Mouse (Mus musculus) cortical plate, adult 2 months (tissue): ENCODE results near the gene Slc22a5. TPM values are rescaled to one million over a fixed set of nuclear protein-coding genes. Genes with fewer than 3 reads are reported as not detected.

Experiments
- H3K27ac ChIP-seq: fragments of 200-500 bp; 2 replicates; pipeline ENCODE4 v1.5.1; 2012; ENCODE audit warnings: low read length, control low read depth, inconsistent platforms; ENCODE audit not compliant: insufficient read depth
- H3K4me1 ChIP-seq: fragments of 200-500 bp; 2 replicates; pipeline ENCODE4 v1.6.1; 2011; ENCODE audit warnings: low read length; ENCODE audit not compliant: control insufficient read depth, insufficient read depth
- H3K4me3 ChIP-seq: fragments of 200-500 bp; 2 replicates; pipeline ENCODE4 v1.5.1; 2011; ENCODE audit warnings: mild to moderate bottlenecking, low read length, control low read depth; ENCODE audit not compliant: insufficient read depth
- CTCF ChIP-seq: fragments of 200-500 bp; IDR thresholded peaks from 2 replicates; pipeline ENCODE4 v1.5.1; 2011; ENCODE audit warnings: mild to moderate bottlenecking, control low read depth, low read length; ENCODE audit not compliant: insufficient read depth; ENCODE audit errors: extremely low read depth
- POLR2A ChIP-seq: fragments of 200-500 bp; IDR thresholded peaks from 2 replicates; pipeline ENCODE4 v1.6.1; 2011; ENCODE audit warnings: mild to moderate bottlenecking, low read length, control low read depth; ENCODE audit not compliant: insufficient read depth; ENCODE audit errors: extremely low read depth
- polyA plus RNA-seq: library from polyadenylated mRNA; depleted of rRNA; stranded (reverse); fragments of >200 nt; gene quantifications from 2 replicates; pipeline ENCODE4 v1.2.3, GENCODE M21; 2012

Slc22a5 gene
- polyA plus RNA-seq, 1 experiment = 15.0 TPM

GRCm38 (mm10) chr11:53903781-53904533, 12.5 kb upstream of the Slc22a5 start:
- Histone ChIP-seq H3K4me3 (no peak overlapping the region), H3K4me1 (no peaks in the 10 kb centered on the region), H3K27ac (no peak overlapping the region)
- TF ChIP-seq POLR2A (no peak), CTCF (no peak)

GRCm38 (mm10) chr11:53902741-53903140, 11.3 kb upstream of the Slc22a5 start:
- TF ChIP-seq CTCF (no peak), POLR2A (no peak)
- Histone ChIP-seq H3K27ac (no peak overlapping the region), H3K4me3 (no peak overlapping the region), H3K4me1 (no peaks in the 10 kb centered on the region)

GRCm38 (mm10) chr11:53900991-53901390, 9.5 kb upstream of the Slc22a5 start:
- TF ChIP-seq CTCF (no peak), POLR2A (no peak)
- no peaks in the 10 kb centered on the region for H3K4me1 ChIP-seq
- H3K4me3 ChIP-seq = no peak overlapping the region
- no peak overlapping the region for H3K27ac ChIP-seq

- Histone ChIP-seq H3K4me1 (no peaks in the 10 kb centered on the region), H3K4me3 (no peak overlapping the region), H3K27ac (no peak overlapping the region)
- TF ChIP-seq POLR2A (no peak), CTCF (no peak)
Observed at GRCm38 (mm10) chr11:53899981-53900380, 8.5 kb upstream of the Slc22a5 start.

- H3K27ac ChIP-seq = no peak overlapping the region
- TF ChIP-seq CTCF (no peak), POLR2A (no peak)
- H3K4me1 ChIP-seq = no peaks in the 10 kb centered on the region
- no peak overlapping the region for H3K4me3 ChIP-seq
Observed at GRCm38 (mm10) chr11:53899004-53899403, 7.5 kb upstream of the Slc22a5 start.

- TF ChIP-seq POLR2A (no peak), CTCF (no peak)
- Histone ChIP-seq H3K4me1 (no peaks in the 10 kb centered on the region), H3K4me3 (no peak overlapping the region), H3K27ac (no peak overlapping the region)
Observed at GRCm38 (mm10) chr11:53896935-53897334, 5.5 kb upstream of the Slc22a5 start.

- H3K4me3 ChIP-seq = no peak overlapping the region
Observed at GRCm38 (mm10) chr11:53893451-53893850, 2.0 kb upstream of the Slc22a5 start.

GRCm38 (mm10) chr11:53892716-53893416, 1.4 kb upstream of the Slc22a5 start:
- H3K4me3 ChIP-seq = no peak overlapping the region
- TF ChIP-seq POLR2A (no peak), CTCF (no peak)
- H3K27ac ChIP-seq = no peak overlapping the region
- H3K4me1 ChIP-seq = peaks cover 3% of the 10 kb centered on the region

More at GRCm38 (mm10) chr11:53893451-53893850, 2.0 kb upstream of the Slc22a5 start:
- Histone ChIP-seq H3K27ac (no peak overlapping the region), H3K4me1 (peaks cover 2% of the 10 kb centered on the region)
- no peak for TF ChIP-seq CTCF
- TF ChIP-seq POLR2A = no peak

GRCm38 (mm10) chr11:53890906-53891504, 455 bp downstream of the Slc22a5 start:
- peak overlapping the region; percentile 53; the same call in 1 of the 2 replicates for H3K27ac ChIP-seq

GRCm38 (mm10) chr11:53890225-53890624, 1.2 kb downstream of the Slc22a5 start:
- no peak for TF ChIP-seq CTCF
- no peak for TF ChIP-seq POLR2A
- no peak overlapping the region; the same call in 1 of the 2 replicates for H3K4me3 ChIP-seq
- H3K4me1 ChIP-seq = peaks cover 3% of the 10 kb centered on the region
- H3K27ac ChIP-seq = no peak overlapping the region

More at GRCm38 (mm10) chr11:53890906-53891504, 455 bp downstream of the Slc22a5 start:
- H3K4me3 ChIP-seq = peak overlapping the region; percentile 82
- TF ChIP-seq POLR2A (no peak), CTCF (no peak)
- H3K4me1 ChIP-seq = peaks cover 3% of the 10 kb centered on the region
